ENCODE assay signal across 8 mouse cellular contexts in the genomic region with DNA sequence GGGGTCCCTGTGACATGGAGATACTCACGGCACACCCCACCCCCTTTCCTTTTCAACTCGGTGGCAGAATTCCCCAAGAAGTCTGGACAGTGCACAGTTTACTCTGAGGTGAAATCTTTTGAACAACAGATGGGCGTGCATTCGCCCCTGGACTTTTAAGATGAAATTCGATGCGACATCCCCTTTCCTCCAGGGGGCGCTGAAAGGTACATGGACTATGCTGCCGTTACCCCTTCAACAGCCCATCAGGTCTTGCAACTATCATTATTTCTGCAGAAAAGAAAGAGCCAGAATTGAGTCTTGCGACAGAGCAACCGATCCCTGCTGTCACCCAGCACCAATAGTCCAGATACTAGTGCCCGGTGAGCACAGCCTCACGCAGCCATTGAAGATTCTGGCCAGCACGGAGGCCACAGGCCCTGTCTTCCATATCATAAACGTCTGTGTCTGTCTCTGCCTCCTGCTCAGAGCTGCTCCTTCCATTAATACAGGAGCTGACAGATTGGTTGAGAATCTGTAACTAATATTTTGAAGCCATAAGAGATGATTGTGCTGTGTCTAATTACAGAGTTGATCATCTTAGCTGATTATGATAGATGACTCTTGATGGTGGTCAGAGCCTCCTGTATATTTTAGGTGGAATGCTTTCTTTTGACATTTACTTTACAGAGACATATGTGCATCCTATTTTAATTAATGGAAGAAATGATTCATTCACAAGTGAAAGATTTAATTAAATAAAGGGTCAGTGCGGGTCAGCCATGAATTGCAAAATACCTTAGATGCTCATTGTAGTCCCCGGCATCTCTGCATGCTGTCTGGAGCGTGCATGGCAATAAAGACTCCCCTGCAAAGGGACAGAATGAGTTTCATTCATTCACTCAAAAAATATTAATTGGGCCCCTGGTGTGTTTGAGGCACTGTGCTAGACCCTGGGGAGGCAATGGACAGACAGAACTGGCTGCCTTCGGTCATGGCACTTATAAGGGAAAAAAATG.
DNase-seq lines count a peak whose midpoint lies in the region; ATAC-seq and TF ChIP-seq lines count a peak whose summit lies in the region.

No protein-coding gene starts in this region.

- no peak for TF ChIP-seq POLR2A in liver, adult 2 months (IDR thresholded peaks at IDR 0.05; ENCODE audit: extremely low read depth, insufficient read depth, low read length)

- H3K27ac ChIP-seq in liver, adult 2 months (replicated peaks; ENCODE audit: insufficient read depth, low read depth, low read length) = no peak overlapping the region
- H3K27ac ChIP-seq in liver, embryonic 11.5 days (ENCODE audit: low read depth, low read length) = no peak overlapping the region
- peak overlapping the region; percentile 48; the same call in 1 of the 2 replicates for H3K27ac ChIP-seq in hindbrain, embryonic 13.5 days

- WGBS in liver, adult 2 months = 64% methylated on average over 18 of the region's 18 CpGs
- 59% methylated on average over 18 of the region's 18 CpGs for WGBS in liver, embryonic 11.5 days
- 40% methylated on average over 18 of the region's 18 CpGs for WGBS in hindbrain, embryonic 13.5 days

- H3K27me3 ChIP-seq in liver, adult 2 months (ENCODE audit: control insufficient read depth, insufficient read depth, low read length) = no peaks in the 10 kb centered on the region
- H3K27me3 ChIP-seq in liver, embryonic 11.5 days (replicated peaks; ENCODE audit: control insufficient read depth, insufficient read depth, low read length) = no peaks in the 10 kb centered on the region
- no peaks in the 10 kb centered on the region for H3K27me3 ChIP-seq in hindbrain, embryonic 13.5 days

- TF ChIP-seq CTCF in liver, adult 2 months (IDR thresholded peaks at IDR 0.05; ENCODE audit: low read depth, low read length) = peak; percentile 25; the same call in 1 of the 2 replicates

- H3K9me3 ChIP-seq in liver, embryonic 11.5 days (ENCODE audit: control insufficient read depth, low read length) = no peaks in the 10 kb centered on the region
- H3K9me3 ChIP-seq in hindbrain, embryonic 13.5 days = no peaks in the 10 kb centered on the region

- H3K4me3 ChIP-seq in liver, adult 2 months (ENCODE audit: insufficient read depth, low read depth, low read length) = no peak overlapping the region
- no peak overlapping the region for H3K4me3 ChIP-seq in liver, embryonic 11.5 days (ENCODE audit: low read depth, low read length)
- H3K4me3 ChIP-seq in hindbrain, embryonic 13.5 days = no peak overlapping the region

- ATAC-seq in liver, embryonic 11.5 days (replicated peaks; ENCODE audit: low FRiP score) = no peak
- ATAC-seq in hindbrain, embryonic 13.5 days (ENCODE audit: low FRiP score) = peak; percentile 68
- no peak for ATAC-seq in erythroblast, adult 5-6 weeks (replicated peaks; ENCODE audit: low FRiP score, poor library complexity, severe bottlenecking)

- no peak overlapping the region for H3K9ac ChIP-seq in liver, adult 2 months (ENCODE audit: low read depth, low read length)
- no peak overlapping the region for H3K9ac ChIP-seq in liver, embryonic 11.5 days (ENCODE audit: low read depth, low read length)
- H3K9ac ChIP-seq in hindbrain, embryonic 13.5 days = no peak overlapping the region

- no peak for DNase-seq in liver, adult 2 months (ENCODE audit: extremely low read depth, low read depth, low spot score)
- DNase-seq in liver, embryonic 11.5 days (ENCODE audit: low spot score) = no peak
- peak; percentile 64 for DNase-seq in R1 (ENCODE audit: low read depth, low spot score)
- peak; percentile 14 for DNase-seq in cerebellum, adult 9-10 months
- DNase-seq in lung, postnatal 36 days = peak; percentile 68
- peak; percentile 19 to 69 for DNase-seq in thymus, postnatal 10 days (ENCODE audit: low spot score in 2 of 2)

- H3K4me1 ChIP-seq in liver, adult 2 months (ENCODE audit: control insufficient read depth, insufficient read depth, low read length) = no peaks in the 10 kb centered on the region
- H3K4me1 ChIP-seq in liver, embryonic 11.5 days (replicated peaks; ENCODE audit: control insufficient read depth, insufficient read depth, low read length) = no peaks in the 10 kb centered on the region
- 0 out of 2 replicates have a peak, but pooled peaks cover 3% of the 10 kb centered on the region for H3K4me1 ChIP-seq in hindbrain, embryonic 13.5 days (replicated peaks)

- H3K36me3 ChIP-seq in liver, adult 2 months (ENCODE audit: control insufficient read depth, insufficient read depth, low read length) = no peaks in the 10 kb centered on the region
- no peaks in the 10 kb centered on the region for H3K36me3 ChIP-seq in liver, embryonic 11.5 days (ENCODE audit: control insufficient read depth, insufficient read depth, low read length)
- no peaks in the 10 kb centered on the region for H3K36me3 ChIP-seq in hindbrain, embryonic 13.5 days

- no peaks in the 10 kb centered on the region for H3K79me2 ChIP-seq in liver, adult 2 months (ENCODE audit: control insufficient read depth, insufficient read depth, low read length)

- H3K4me2 ChIP-seq in liver, embryonic 11.5 days = no peak overlapping the region
- no peak overlapping the region for H3K4me2 ChIP-seq in hindbrain, embryonic 13.5 days

Comparison
In these comparisons a context has a peak if more than half of its experiments do, and no peak if none do; other contexts are left out.
1. DNase-seq: peak in R1 (single experiment), cerebellum, adult 9-10 months (single experiment), lung, postnatal 36 days (single experiment) and thymus, postnatal 10 days (2 of 2); none in liver, adult 2 months (single experiment) and liver, embryonic 11.5 days (single experiment).